Mouse (Mus musculus): ENCODE results near the gene Sult2b1.
A peak's percentile ranks its signal among the peaks of the same experiment; 100 is the strongest.

The Sult2b1 gene

DNA sequence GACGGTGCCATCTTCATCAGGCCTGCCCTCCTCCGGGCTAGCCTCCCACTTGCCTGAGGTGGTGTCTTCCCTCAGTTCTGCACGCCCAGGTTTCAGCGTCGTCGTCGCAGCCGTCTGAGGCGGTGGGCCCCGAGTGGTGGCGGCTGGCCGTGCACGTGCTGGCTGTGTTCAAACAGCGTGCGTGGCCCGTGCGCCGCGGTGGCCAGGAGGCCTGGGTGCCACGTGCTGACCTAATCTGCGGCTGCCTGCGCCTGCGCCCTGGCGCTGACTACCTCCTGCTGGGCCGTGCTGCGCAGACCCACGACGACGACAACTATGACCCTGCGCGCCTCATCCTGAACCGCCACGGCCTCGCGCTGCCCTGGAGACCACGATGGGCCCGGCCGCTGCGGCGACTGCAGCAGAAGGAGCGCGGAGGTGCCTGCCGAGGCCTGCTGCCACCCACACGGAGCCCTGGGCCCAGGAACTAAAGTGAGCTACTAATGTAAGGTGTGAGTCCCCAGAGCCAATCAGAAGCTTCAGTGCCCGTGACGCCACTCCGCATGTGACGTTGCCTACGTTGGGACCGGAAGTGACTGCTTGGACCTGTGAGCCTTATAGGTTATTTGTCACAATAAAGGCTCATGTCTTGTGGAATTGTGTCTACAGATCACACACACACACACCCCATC lies 90.4 kb downstream of the Sult2b1 start, which contains the start of gene Sec1:
Sec1 (minus strand) TSS at position 482 of the 671 bp plus-strand sequence.
- DNase-seq, result no peak

GRCm38 (mm10) chr7:45692364-45692763 lies 92.1 kb downstream of the Sult2b1 start:
- DNase-seq, result no peak

GRCm38 (mm10) chr7:45689800-45690199 lies 94.7 kb downstream of the Sult2b1 start:
- no peak for DNase-seq

DNA sequence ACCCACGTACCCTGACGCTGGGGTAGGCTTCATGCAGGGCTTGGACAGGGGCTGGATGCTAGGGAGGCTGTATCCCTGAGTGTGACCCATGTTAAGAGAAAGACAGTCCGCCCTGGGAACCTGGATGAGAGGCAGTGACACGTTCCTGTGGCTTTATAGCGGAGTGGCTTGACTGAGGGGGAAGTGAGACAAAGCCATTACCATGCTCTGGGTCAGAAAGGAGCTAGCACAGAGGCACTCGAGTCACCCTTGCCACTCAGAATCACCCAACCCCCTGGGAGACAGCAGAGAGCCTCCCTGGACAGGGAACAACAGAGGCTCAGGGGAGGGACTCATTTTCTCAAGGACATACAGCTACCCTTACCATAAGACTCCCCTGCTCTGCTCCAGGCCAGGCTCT lies 95.4 kb downstream of the Sult2b1 start:
- no peak for DNase-seq

DNA sequence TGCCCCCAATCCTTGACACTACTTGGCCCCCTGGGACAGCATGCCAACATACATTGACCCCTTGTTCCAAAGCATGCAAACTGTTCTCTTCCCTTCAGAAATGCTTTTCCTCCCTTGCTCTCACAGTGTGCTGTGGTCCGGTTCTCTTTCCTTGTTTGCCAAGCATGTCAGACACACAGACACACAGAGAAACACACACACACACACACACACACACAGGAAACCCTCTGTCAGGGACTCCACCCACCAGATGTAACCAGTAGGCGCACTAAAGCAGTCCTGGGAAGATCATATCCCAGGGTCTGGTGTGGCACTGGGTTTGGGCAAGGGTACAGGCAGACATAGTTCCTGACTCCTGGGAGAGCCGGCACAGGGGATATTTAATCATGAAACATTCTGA lies 97.6 kb downstream of the Sult2b1 start:
- DNase-seq, result no peak

DNA sequence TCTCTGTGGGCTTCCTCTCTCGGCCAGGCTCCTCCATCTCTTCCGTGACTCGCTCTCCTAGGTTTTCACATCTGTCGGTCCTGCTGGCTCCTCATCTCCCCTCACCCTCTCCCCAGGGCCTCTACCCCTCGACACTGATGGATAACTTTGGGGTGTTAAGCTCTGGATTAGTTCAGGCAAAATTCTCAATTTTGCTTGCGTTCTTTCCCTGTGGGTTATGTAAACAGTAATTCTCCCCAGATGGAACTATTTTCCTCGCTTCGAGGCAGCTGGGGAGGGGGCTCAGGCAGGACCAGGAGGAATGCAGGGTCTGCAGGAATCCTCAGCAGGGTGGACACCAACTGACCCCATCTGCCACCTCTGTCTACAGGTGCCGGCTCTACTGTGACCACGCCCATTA lies 98.7 kb downstream of the Sult2b1 start:
- no peak for DNase-seq

GRCm38 (mm10) chr7:45683396-45684050 lies 100.9 kb downstream of the Sult2b1 start, which contains the start of gene Ntn5:
TSS of gene Ntn5 (plus strand) at chr7:45684022.
- DNase-seq, result no peak

DNA sequence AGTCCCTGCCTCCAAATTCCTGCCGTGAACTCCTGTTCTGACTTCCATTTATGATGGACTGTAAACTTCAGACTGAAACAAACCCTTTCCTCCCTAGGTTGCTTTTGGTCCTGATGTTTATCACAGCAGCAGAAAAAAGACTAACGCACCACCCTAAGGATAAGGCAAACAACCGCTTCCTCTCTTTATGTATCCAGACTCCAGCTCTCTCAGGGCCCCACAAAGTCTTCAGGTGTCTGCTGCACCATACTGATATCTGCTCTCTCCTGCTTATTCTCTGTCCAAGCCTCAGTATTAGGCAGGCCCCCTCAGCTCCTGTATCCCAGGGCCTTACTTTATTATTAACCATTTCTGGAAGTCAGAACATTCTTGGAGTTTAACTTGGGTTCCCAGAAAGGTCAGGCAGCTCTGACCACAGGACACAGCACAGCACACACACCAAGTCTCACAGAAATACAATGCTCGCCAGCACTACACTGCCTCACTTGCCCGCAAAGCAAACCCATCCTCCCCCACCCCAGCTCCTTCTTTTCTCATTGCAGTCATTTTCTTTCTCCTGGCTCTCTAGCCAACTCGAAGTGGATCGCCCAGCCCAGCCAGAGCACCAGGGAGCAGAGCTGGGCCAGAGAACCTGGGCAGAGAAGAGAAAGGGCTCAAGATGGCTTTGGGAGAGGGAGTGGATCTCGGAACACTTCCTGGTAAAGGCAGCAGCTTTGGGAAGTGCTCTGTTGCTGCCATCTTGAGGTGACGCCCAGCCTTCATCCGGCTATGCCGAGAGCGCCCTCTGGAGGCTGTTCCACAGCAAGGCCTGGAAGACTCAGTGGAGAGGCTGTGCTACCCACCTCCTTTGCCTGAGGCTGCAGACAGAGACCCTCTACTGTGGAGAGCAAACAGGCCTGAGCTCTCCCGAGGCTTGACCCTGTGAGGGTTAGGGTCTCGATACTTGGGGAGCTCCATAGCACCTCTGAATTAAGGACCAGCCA lies 102.0 kb downstream of the Sult2b1 start:
- peak; percentile 86 for DNase-seq

DNA sequence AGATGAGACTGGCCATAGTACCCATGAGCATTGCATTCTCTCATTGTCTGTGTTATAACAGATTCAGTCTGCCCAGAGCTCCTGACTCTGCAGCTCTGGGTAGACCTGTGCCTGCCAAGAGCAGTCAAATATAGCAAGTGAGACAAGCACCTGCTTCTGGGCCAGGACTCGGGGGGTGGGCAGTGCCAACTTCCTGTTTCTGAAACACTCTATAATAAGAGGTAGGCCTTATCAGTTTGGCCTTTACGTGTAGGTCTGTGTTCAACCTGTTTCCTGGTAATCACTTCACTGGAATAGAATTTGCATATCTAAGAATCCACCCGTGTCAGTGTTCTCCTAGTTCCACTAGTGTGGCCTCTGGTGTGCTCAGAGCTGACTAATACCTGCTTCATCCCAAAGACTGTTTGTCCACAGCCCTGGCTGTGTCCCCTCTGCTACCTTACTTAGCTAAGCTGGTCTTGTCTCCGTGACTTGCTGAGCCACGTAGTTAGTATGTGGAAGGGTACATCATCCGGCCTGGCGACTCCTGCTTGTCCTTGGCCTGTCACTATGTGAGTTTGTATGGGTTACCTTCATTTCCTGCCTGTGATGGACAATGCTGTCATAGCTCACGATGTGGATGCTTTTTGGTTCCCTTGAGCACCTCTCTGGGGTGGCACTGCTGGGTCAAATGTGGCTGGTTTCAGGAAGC lies 103.3 kb downstream of the Sult2b1 start:
- no peak for DNase-seq

Data from right cerebral cortex, adult 18-20 months (tissue).